Mouse (Mus musculus) kidney, embryonic 16.5 days (tissue): Measurements from ENCODE around the gene Ppp1r11. TPM values are rescaled to one million over a fixed set of nuclear protein-coding genes. Genes with fewer than 3 reads are reported as not detected.

Source experiments
- ATAC-seq: fragments of 200-750 bp; cut with Nextera tagmentation; 2 replicates; pipeline ENCODE4 v1.8.0; 2017; ENCODE audit warnings: moderate TSS enrichment; ENCODE audit not compliant: low FRiP score, low TSS enrichment
- H3K27ac ChIP-seq: fragments of 300-500 bp; sonication (generic); 2 replicates; pipeline ENCODE4 v1.5.1; 2014; ENCODE audit warnings: low read length
- H3K27me3 ChIP-seq: fragments of 300-500 bp; sonication (generic); 2 replicates; pipeline ENCODE4 v1.6.1; 2014; ENCODE audit warnings: low read length, control low read depth, mixed read lengths; ENCODE audit not compliant: insufficient read depth
- H3K36me3 ChIP-seq: fragments of 300-500 bp; sonication (generic); 2 replicates; pipeline ENCODE4 v1.6.1; 2014; ENCODE audit warnings: low read length, control low read depth, mixed read lengths; ENCODE audit not compliant: insufficient read depth
- H3K4me1 ChIP-seq: fragments of 300-500 bp; sonication (generic); 2 replicates; pipeline ENCODE4 v1.6.1; 2014; ENCODE audit warnings: low read length, control low read depth, mixed read lengths; ENCODE audit not compliant: insufficient read depth
- H3K4me2 ChIP-seq: fragments of 300-500 bp; sonication (generic); replicated peaks from 2 replicates; pipeline ENCODE4 v1.6.1; 2014; ENCODE audit warnings: low read depth, low read length
- H3K4me3 ChIP-seq: fragments of 300-500 bp; sonication (generic); 2 replicates; pipeline ENCODE4 v1.5.1; 2014; ENCODE audit warnings: mild to moderate bottlenecking, low read length
- H3K9ac ChIP-seq: fragments of 300-500 bp; sonication (generic); replicated peaks from 2 replicates; pipeline ENCODE4 v1.6.1; 2014; ENCODE audit warnings: low read length
- H3K9me3 ChIP-seq: fragments of 300-500 bp; sonication (generic); 2 replicates; pipeline ENCODE4 v1.6.1; 2016; ENCODE audit warnings: low read length, control low read depth
- WGBS: fragments of 180-500 bp; shearing (Covaris S2); extraction: QIAGEN DNeasy Blood & Tissue Kit; methylation state at CpG from one replicate; pipeline ENCODE4 v1.1.7; 2014; 5-methylcytosine and 5-hydroxymethylcytosine counted together
- polyA plus RNA-seq: library from polyadenylated mRNA; unstranded; fragments of >200 nt; fragmentation: Nextera tagmentation; extraction: Ambion mirVana; gene quantifications from 2 replicates; pipeline ENCODE4 v1.2.1, GENCODE M21; 2015

Ppp1r11 gene
- polyA plus RNA-seq, 1 experiment from 2014 or later: 116 TPM

GRCm38 (mm10) chr17:36966875-36967274 is 15.3 kb upstream of the Ppp1r11 start:
- no peaks in the 10 kb centered on the region for H3K27me3 ChIP-seq
- H3K9me3 ChIP-seq: no peaks in the 10 kb centered on the region
- WGBS: 88% methylated on average over 1 of the region's 1 CpGs
- H3K4me1 ChIP-seq: no peaks in the 10 kb centered on the region
- no peaks in the 10 kb centered on the region for H3K36me3 ChIP-seq
- H3K4me2 ChIP-seq: no peak overlapping the region
- no peak for ATAC-seq
- no peak overlapping the region for H3K9ac ChIP-seq
- H3K4me3 ChIP-seq: no peak overlapping the region
- H3K27ac ChIP-seq: no peak overlapping the region

GRCm38 (mm10) chr17:36961125-36961524 is 9.6 kb upstream of the Ppp1r11 start:
- WGBS: 68% methylated on average over 1 of the region's 1 CpGs
- ATAC-seq: no peak
- Histone ChIP-seq H3K4me1 (peaks cover 11% of the 10 kb centered on the region), H3K4me3 (no peak overlapping the region), H3K9me3 (no peaks in the 10 kb centered on the region), H3K9ac (no peak overlapping the region), H3K27ac (no peak overlapping the region), H3K4me2 (no peak overlapping the region), H3K27me3 (no peaks in the 10 kb centered on the region), H3K36me3 (peaks cover 4% of the 10 kb centered on the region; the same call in 1 of the 2 replicates)

GRCm38 (mm10) chr17:36958884-36959283 is 7.3 kb upstream of the Ppp1r11 start:
- no peak overlapping the region for H3K27ac ChIP-seq
- H3K4me1 ChIP-seq: peaks cover 11% of the 10 kb centered on the region
- no peak for ATAC-seq
- H3K9me3 ChIP-seq: no peaks in the 10 kb centered on the region
- no peaks in the 10 kb centered on the region for H3K27me3 ChIP-seq
- H3K4me2 ChIP-seq: peak overlapping the region; percentile 92
- peak overlapping the region; percentile 86 for H3K9ac ChIP-seq
- peak overlapping the region; percentile 78 for H3K4me3 ChIP-seq
- WGBS: 9% methylated on average over 12 of the region's 12 CpGs
- peaks cover 6% of the 10 kb centered on the region; the same call in 1 of the 2 replicates for H3K36me3 ChIP-seq

GRCm38 (mm10) chr17:36957999-36958743 is 6.6 kb upstream of the Ppp1r11 start, which contains the start of the genes Znrd1 and Znrd1as:
Gene Znrd1 (minus strand): TSS chr17:36958559.
Gene Znrd1as (plus strand): TSS chr17:36958592.
- no peaks in the 10 kb centered on the region for H3K27me3 ChIP-seq
- ATAC-seq: peak; percentile 97

GRCm38 (mm10) chr17:36953062-36953461 is 1.5 kb upstream of the Ppp1r11 start:
- no peak overlapping the region for H3K27ac ChIP-seq
- H3K27me3 ChIP-seq: no peaks in the 10 kb centered on the region
- H3K4me3 ChIP-seq: no peak overlapping the region
- H3K9ac ChIP-seq: no peak overlapping the region
- H3K36me3 ChIP-seq: peaks cover 12% of the 10 kb centered on the region
- no peaks in the 10 kb centered on the region for H3K9me3 ChIP-seq
- no peak overlapping the region for H3K4me2 ChIP-seq
- WGBS: 86% methylated on average over 1 of the region's 1 CpGs
- peaks cover 13% of the 10 kb centered on the region for H3K4me1 ChIP-seq
- ATAC-seq: no peak

More at GRCm38 (mm10) chr17:36957999-36958743, 6.6 kb upstream of the Ppp1r11 start, which contains the start of the genes Znrd1 and Znrd1as:
- no peaks in the 10 kb centered on the region for H3K9me3 ChIP-seq
- peak within 1 kb of the TSS; percentile 78 for H3K4me3 ChIP-seq
- H3K9ac ChIP-seq: peak within 1 kb of the TSS; percentile 86
- under 1% methylated on average over 46 of the region's 46 CpGs for WGBS
- peaks cover 11% of the 10 kb centered on the region for H3K4me1 ChIP-seq
- peak within 1 kb of the TSS; percentile 79 for H3K27ac ChIP-seq
- peak within 1 kb of the TSS; percentile 92 for H3K4me2 ChIP-seq
- H3K36me3 ChIP-seq: peaks cover 6% of the 10 kb centered on the region; the same call in 1 of the 2 replicates

- Histone ChIP-seq H3K4me2 (no peak overlapping the region), H3K27me3 (no peaks in the 10 kb centered on the region), H3K9ac (no peak overlapping the region), H3K36me3 (peaks cover 12% of the 10 kb centered on the region), H3K9me3 (no peaks in the 10 kb centered on the region), H3K4me1 (peaks cover 13% of the 10 kb centered on the region), H3K4me3 (no peak overlapping the region), H3K27ac (no peak overlapping the region)
- WGBS: 90% methylated on average over 2 of the region's 2 CpGs
- ATAC-seq: no peak
Observed at GRCm38 (mm10) chr17:36952631-36953030, 1.1 kb upstream of the Ppp1r11 start.

GRCm38 (mm10) chr17:36949265-36949664 is 2.3 kb downstream of the Ppp1r11 start:
- H3K36me3 ChIP-seq: peaks cover 6% of the 10 kb centered on the region; the same call in 1 of the 2 replicates
- no peak overlapping the region for H3K9ac ChIP-seq
- ATAC-seq: no peak
- 89% methylated on average over 8 of the region's 8 CpGs for WGBS
- no peak overlapping the region for H3K27ac ChIP-seq
- no peaks in the 10 kb centered on the region for H3K9me3 ChIP-seq
- peaks cover 14% of the 10 kb centered on the region for H3K4me1 ChIP-seq
- no peak overlapping the region for H3K4me3 ChIP-seq
- H3K27me3 ChIP-seq: peaks cover 25% of the 10 kb centered on the region
- H3K4me2 ChIP-seq: no peak overlapping the region

GRCm38 (mm10) chr17:36948286-36948685 is 3.3 kb downstream of the Ppp1r11 start:
- Histone ChIP-seq H3K9ac (no peak overlapping the region), H3K27ac (no peak overlapping the region), H3K4me2 (no peak overlapping the region), H3K27me3 (peaks cover 35% of the 10 kb centered on the region), H3K9me3 (no peaks in the 10 kb centered on the region), H3K36me3 (peaks cover 6% of the 10 kb centered on the region; the same call in 1 of the 2 replicates), H3K4me1 (peaks cover 15% of the 10 kb centered on the region), H3K4me3 (no peak overlapping the region)
- WGBS: 79% methylated on average over 1 of the region's 1 CpGs
- ATAC-seq: no peak

GRCm38 (mm10) chr17:36947051-36947819 is 4.3 kb downstream of the Ppp1r11 start:
- WGBS: 1% methylated on average over 57 of the region's 62 CpGs
- Histone ChIP-seq H3K4me3 (peak overlapping the region; percentile 62), H3K9ac (peak overlapping the region; percentile 77), H3K27ac (no peak overlapping the region), H3K36me3 (peaks cover 6% of the 10 kb centered on the region; the same call in 1 of the 2 replicates), H3K4me2 (peak overlapping the region; percentile 97), H3K27me3 (peaks cover 46% of the 10 kb centered on the region), H3K9me3 (no peaks in the 10 kb centered on the region), H3K4me1 (peaks cover 24% of the 10 kb centered on the region)
- peak; percentile 47 for ATAC-seq
